Mouse (Mus musculus): ENCODE data around the gene Galnt15.
A peak's percentile ranks its signal among the peaks of the same experiment; 100 is the strongest.
"Not testable (repeated sequence)": the region's sequence is repeated elsewhere in the genome, so short reads cannot be mapped to it uniquely, and the experiment has no call there.

The Galnt15 gene

DNA sequence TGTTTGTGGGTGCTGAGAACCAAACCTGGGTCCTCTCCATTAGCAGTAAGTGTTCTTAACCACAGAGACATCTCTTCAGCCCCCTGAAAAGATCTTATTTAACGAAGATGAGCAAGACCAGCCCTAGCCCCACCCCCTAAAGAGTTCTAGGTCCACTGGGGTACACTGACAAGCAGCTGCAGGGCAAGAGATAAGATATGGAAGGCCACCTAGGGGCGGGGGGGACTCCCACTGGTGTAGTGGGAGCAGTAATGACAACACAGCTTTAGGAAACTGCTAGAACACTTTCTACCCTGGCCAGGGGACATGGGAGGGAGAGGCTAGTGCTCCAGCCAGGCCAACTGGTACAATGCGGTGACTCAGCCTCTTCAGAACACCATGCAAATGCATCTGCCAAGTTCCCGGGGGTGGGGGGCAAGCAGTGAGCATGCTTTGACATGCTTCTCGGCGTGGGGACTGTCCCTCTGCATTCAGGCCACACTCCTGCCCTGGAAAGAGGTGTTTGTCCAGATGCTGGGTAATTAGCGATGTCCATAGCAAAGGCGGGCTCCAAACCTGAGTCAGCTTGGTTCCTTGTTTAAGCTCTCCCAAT lies 9.0 kb downstream of the Galnt15 start:
- no peak for DNase-seq

DNA sequence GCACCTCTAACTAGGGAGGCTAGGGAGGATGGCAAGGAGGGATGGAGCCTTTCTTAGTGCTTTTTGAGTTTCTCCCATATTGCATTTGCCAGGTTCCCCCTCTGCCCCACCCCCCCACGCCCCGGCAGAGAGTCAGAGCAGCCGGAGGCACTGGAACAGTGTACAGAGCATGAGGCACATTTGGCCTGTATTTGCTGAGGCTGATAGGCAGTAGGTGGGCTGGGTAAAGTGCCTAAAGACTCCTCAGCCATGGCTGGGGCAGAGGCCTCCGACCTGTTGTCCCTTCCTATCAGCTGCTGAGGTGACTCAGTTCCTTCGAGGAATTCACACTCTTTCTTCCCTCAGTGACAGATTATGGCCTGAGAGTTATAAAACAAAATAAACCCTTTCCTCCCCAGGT lies 13.3 kb downstream of the Galnt15 start:
- no peak for DNase-seq

- no peak for DNase-seq
Measured at GRCm38 (mm10) chr14:32046357-32046756, 17.6 kb downstream of the Galnt15 start.

DNA sequence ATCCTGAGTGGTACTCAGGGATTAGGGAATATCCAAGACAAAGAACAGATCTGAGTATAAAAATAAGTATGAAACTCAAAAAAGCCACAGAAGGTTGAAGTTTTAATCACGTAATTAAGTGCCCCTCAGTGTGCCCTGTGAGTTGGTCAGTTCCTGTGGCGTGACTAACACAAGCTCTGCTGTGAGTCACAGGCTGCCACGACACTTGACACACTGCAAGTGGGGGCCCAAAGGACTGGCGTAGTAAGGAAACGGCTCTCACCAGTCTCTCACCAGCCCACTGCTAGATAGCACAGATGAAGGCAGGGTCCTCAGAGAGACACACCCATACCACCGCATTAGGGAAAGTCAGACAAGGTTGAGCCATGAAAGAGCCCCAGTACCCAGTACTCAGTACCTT lies 21.4 kb downstream of the Galnt15 start:
- DNase-seq, result no peak

GRCm38 (mm10) chr14:32053895-32054294 lies 25.1 kb downstream of the Galnt15 start:
- no peak for DNase-seq

DNA sequence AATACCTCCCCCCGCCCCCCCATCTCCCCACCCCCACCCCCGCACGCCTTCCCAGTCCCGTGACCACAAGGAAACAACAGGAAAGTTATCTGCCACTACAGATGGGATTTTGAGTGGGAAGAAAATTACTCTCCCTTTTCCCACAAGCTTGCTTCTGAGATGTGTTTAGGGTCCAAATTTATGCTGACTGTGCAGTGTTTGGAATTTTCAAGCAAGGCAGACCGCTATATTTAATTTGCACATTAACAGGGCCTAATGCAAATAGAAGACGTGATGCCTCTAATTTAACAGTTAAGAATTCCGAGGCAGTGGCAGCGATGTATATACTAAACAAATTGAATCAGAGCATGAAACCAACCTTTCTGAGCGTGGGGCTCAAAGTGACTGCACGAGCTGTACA lies 26.0 kb downstream of the Galnt15 start:
- no peak for DNase-seq

DNA sequence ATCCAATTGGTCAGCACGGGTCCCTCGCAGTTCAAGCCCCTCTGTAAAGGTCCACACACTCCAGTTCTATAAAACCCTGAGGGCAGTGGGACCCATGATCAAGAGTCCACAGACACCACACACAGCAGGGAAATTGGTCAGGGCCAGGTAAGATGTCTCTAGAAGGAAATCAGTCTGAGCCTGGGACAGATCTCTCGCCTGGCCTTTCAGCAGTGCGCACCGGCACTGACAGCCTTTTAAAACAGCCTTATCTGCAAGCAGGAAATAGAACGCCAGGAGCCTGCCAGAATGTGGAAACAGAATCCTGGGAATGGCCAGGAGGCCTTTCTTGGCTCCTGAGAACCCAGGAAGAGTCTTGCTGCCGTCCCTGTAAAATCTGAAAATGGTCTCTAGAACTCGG lies 27.0 kb downstream of the Galnt15 start:
- DNase-seq, result no peak

DNA sequence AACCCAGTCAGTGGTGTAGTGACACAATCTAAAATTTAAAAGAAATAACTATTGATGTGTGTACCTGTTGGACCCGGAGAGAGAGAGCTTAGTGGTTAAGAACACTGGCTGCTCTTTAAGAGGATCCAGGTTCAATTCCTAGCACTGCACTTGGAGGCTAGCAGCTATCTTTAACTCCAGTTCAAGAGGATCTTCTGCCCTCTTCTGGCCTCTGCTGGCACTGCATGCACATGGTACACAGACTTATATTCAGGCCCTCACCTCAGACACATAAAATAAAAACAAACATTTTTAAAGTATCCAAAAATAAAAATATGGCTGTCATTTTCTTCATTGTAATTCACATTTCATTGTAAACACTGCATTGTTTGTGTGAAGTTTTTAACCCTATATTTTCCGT lies 27.9 kb downstream of the Galnt15 start:
- DNase-seq, result peak; percentile 7

DNA sequence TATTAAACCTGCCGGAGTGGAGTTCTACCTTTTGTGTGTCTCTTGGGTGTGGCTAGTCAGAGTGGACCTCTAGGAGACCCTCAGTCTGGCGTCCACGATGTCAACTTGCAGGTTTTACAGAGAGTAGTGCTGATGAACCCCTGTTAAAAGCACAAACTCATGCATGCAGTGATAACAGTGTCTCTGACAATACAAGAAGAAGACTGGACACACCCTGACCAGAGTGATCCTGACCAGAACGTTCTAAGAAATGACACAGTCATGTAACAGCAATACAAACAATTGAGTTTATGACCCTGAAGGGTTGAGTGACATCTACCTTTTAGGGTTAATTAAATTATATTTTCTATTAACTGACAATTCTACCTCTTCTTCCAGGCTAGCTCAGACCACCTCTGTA lies 28.9 kb downstream of the Galnt15 start:
- no peak for DNase-seq

DNA sequence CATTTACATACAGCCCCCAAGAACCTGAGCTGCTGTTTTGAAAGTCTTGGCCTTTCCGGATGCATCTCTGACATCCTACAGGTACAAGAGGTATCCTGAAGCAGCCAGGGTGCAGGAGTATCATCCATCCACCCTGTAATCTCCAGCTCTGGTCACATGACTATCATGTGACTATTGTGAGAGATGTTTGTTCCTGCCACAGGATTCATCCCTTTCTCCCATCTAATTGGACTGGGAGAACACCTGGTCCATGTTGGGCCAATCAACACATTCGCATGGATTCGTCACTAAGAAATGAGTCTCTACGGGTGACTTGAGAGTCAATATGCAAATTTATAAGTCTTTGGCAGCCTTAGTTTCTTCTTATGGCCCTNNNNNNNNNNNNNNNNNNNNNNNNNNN lies 32.6 kb downstream of the Galnt15 start:
- DNase-seq, result no peak

DNA sequence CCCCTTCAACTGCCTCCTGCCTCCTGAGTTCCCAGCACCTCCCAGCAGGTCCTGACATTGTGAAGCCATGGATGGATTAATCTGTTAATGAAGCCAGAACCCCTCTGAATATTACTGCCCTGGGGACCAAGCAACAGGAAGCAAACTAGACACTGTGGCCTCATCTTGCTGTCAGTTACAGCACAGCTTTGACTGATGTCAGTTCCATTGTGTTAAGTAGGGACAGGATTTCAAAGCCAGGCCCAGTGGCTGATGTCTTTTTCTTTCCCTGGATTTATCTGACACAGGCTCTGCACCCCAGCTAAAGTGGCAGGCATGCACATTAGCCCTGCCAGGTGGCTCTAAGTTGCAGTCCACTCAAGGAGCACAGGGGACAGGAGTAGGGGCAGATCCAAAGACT lies 44.0 kb downstream of the Galnt15 start:
- peak; percentile 59 for DNase-seq

- DNase-seq, result peak; percentile 72
Measured at GRCm38 (mm10) chr14:32073211-32073685, 44.5 kb downstream of the Galnt15 start.

- peak; percentile 6 for DNase-seq
Measured at GRCm38 (mm10) chr14:32073901-32074300, 45.1 kb downstream of the Galnt15 start.

GRCm38 (mm10) chr14:32076896-32077575 lies 48.2 kb downstream of the Galnt15 start:
- peak; percentile 80 for DNase-seq

DNA sequence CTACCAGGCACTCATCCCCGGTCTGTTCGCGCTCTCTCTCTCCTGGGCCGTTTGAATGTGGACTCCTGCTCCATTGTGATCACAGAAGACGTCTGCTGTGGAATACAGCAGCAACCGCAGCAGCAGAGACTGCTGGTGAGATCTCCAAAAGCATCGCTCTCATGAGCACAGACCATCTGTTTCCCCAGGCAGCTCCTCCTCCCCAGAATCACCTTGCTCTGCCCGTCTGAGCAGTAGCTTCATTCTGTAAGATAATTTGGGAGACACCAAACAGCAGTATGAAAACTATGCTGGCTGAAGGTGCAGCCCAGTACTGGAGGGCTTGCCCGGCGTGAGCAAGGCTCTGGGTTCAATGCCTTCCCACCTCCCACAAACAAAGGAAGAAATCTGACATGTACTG lies 52.2 kb downstream of the Galnt15 start:
- no peak for DNase-seq

DNA sequence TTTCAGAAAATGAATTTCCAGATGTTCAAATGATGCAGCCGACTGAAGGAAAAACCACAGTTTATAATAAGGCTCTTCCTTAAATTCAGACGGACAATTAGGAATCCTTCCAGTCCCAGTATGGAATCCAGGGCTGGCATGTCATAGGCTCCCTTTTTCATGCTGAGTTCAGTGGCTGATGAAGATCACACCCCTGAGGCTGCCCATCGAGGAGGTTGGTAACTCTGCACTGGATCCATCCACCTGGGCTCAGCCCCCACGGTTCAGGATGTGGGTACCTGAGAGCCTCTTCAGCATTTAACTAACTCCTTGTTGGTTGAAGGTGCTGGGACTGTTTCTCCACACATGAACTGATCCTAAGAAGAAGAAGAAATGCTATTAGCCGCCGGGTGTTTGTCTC lies 54.1 kb downstream of the Galnt15 start:
- no peak for DNase-seq

DNA sequence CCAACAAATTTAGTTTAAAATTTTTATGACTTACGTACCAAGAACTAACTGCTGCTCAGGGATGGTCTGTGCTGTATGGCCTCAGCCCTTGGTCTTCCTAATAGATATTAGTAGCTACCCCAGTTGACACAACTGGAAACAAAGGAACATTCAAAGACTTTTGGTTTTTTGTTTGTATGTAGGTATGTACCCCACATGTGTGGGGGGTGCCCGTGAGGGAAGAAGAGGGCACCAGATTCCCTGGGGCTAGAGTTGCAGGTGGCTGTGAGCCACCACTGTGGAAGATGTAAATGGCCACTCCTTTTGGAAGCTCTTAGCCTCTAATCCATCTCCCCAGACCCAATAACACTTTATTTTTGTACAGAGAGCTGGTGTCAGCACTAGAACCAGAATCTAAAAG lies 54.7 kb downstream of the Galnt15 start:
- no peak for DNase-seq

- DNase-seq, result no peak
Measured at GRCm38 (mm10) chr14:32084761-32085485, 56.1 kb downstream of the Galnt15 start, which contains the start of gene Oxnad1. TSS of gene Oxnad1 (plus strand) at chr14:32085374.

DNA sequence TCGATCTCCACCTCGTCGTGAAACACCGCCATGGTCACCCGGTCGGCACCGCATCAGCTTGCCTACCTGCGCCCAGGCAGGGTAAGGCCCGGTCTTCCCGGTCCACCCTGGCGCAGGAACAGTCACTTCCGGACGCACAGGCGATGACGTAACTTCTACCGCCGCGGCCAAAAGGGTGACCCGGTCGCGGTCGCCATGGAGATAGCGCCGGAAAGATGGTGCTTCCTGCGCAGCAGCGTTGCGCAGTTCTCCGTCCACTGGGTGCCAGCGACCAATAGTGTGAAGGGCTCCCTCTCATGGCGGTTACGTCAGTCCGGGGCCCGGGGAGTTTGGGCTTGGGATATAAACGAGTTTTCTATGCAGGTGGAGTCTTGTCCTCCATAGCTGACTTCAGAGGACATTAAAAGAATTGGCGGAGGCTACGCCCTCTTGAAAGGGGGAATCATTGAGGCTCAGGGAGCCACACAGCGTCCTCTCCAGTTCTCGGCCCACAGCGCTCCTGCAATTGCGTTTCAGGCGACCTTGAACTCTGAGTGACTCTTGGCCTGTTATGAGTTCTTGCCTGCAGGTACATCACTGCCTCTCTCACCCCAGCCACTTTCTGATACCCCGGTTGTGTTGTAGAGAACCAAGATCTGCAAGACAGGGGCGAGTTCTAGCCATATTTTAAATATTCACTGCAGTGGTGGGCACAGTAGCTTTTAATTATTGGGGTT lies 56.9 kb downstream of the Galnt15 start, which contains the start of gene Dph3:
Dph3 (minus strand) TSS at position 244 of the 716 bp plus-strand sequence.
- DNase-seq, result peak; percentile 98

DNA sequence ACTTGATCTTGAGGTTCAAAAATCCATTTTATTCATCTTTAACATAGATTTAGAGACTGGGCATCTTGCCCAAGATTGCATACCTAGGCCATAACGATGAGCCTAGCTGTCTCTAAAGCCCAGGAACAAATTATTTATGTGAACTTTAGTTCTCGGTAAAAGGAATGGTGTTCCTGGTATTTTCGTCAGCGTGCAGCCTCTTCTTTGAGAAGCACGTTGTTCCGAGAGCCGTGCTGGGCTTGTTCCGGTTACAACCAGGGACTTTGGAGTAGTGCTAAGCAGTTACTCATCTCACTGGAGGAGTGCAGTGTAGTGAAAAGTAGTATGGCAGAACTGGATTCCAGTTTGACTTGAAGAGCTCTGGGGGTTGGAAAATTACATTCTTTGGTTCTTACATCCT lies 57.4 kb downstream of the Galnt15 start:
- no peak for DNase-seq

DNA sequence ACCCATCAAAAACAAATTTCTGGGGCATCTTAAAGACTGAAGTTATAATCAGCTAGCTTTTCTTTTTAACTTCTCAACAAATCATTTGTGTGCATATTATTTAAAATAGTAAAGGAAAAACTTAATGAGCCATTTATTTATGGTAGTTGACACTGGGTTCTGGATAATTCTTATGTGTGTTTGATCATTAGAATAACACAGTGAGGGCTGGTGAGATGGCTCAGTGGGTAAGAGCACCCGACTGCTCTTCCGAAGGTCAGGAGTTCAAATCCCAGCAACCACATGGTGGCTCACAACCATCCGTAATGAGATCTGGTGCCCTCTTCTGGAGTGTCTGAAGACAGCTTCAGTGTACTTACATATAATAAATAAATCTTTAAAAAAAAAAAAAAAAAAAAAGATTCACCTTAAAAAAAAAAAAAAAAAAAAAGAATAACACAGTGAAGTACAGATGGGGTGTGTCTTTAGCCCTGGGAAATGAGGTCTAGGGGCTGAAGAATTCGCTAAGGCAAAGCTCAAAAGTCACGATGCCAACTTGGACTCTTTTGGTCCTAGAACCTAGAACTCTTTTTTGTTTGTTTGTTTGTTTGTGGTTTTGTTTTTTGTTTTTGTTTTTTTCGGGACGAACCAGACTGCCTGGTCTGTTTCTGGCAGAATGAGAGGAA lies 58.9 kb downstream of the Galnt15 start:
- not testable (repeated sequence) for DNase-seq

- DNase-seq, result no peak
Measured at GRCm38 (mm10) chr14:32091124-32091523, 62.3 kb downstream of the Galnt15 start.

- no peak for DNase-seq
Measured at GRCm38 (mm10) chr14:32091704-32092103, 62.9 kb downstream of the Galnt15 start.
